Mouse (Mus musculus) neural tube, embryonic 12.5 days (tissue): ENCODE measurements around the gene Kif14. TPM values are rescaled to one million over a fixed set of nuclear protein-coding genes. Genes with fewer than 3 reads are reported as not detected.

Experiments
- ATAC-seq: fragments of 200-750 bp; cut with Nextera tagmentation; 2 replicates; pipeline ENCODE4 v1.8.0; 2017; ENCODE audit warnings: low read depth, mild to moderate bottlenecking, moderate TSS enrichment, moderate library complexity; ENCODE audit not compliant: low FRiP score
- H3K27ac ChIP-seq: fragments of 300-500 bp; sonication (generic); 2 replicates; pipeline ENCODE4 v1.5.1; 2016
- H3K27me3 ChIP-seq: fragments of 300-500 bp; sonication (generic); replicated peaks from 2 replicates; pipeline ENCODE4 v1.6.1; 2016; ENCODE audit warnings: mild to moderate bottlenecking
- H3K36me3 ChIP-seq: fragments of 300-500 bp; sonication (generic); 2 replicates; pipeline ENCODE4 v1.6.1; 2016; ENCODE audit warnings: mild to moderate bottlenecking
- H3K4me1 ChIP-seq: fragments of 300-500 bp; sonication (generic); 2 replicates; pipeline ENCODE4 v1.6.1; 2016
- H3K4me2 ChIP-seq: fragments of 300-500 bp; sonication (generic); replicated peaks from 2 replicates; pipeline ENCODE4 v1.6.1; 2016; ENCODE audit warnings: mild to moderate bottlenecking
- H3K4me3 ChIP-seq: fragments of 300-500 bp; sonication (generic); 2 replicates; pipeline ENCODE4 v1.5.1; 2016
- H3K9ac ChIP-seq: fragments of 300-500 bp; sonication (generic); 2 replicates; pipeline ENCODE4 v1.6.1; 2016; ENCODE audit warnings: mild to moderate bottlenecking
- H3K9me3 ChIP-seq: fragments of 300-500 bp; sonication (generic); 2 replicates; pipeline ENCODE4 v1.6.1; 2016; ENCODE audit warnings: mild to moderate bottlenecking
- WGBS: fragments of 180-500 bp; shearing (Covaris S2); methylation state at CpG from one replicate; pipeline ENCODE4 v1.1.7; 2016; 5-methylcytosine and 5-hydroxymethylcytosine counted together
- polyA plus RNA-seq: library from polyadenylated mRNA; unstranded; fragments of >200 nt; fragmentation: Nextera tagmentation; extraction: Ambion mirVana; gene quantifications from 2 replicates; pipeline ENCODE4 v1.2.1, GENCODE M21; 2016

The Kif14 gene
- polyA plus RNA-seq, 1 experiment from 2014 or later = 3.9 TPM

DNA sequence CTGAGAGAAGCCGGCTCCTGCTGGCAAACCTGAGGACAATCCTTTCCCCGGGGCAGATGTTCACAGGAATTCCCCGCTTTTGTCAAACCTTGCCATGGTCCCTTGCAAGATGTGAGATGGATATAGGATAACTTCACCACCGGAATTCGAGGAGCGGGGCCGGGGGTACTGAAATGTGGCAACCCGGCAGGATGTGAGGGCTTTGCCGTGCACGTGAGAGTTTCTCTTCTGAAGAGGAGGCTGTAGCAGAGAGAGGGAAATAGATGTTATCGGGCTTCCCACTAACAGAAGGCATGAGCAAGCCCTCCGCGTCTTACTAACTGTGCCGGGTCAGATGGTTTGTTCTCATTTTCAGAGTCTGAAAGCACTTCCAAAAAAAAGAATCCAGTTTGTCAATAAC, 113.2 kb downstream of the Kif14 start:
- peaks cover 11% of the 10 kb centered on the region for H3K4me1 ChIP-seq
- H3K4me2 ChIP-seq = no peak overlapping the region
- no peaks in the 10 kb centered on the region for H3K36me3 ChIP-seq
- H3K9ac ChIP-seq = no peak overlapping the region
- no peak overlapping the region for H3K4me3 ChIP-seq
- WGBS = 87% methylated on average over 14 of the region's 14 CpGs
- no peaks in the 10 kb centered on the region for H3K27me3 ChIP-seq
- H3K27ac ChIP-seq = no peak overlapping the region
- ATAC-seq = no peak
- H3K9me3 ChIP-seq = no peaks in the 10 kb centered on the region

GRCm38 (mm10) chr1:136580266-136580665, 114.1 kb downstream of the Kif14 start:
- Histone ChIP-seq H3K4me3 (no peak overlapping the region), H3K36me3 (no peaks in the 10 kb centered on the region), H3K27ac (no peak overlapping the region), H3K4me1 (peaks cover 11% of the 10 kb centered on the region), H3K27me3 (no peaks in the 10 kb centered on the region), H3K9me3 (no peaks in the 10 kb centered on the region), H3K9ac (no peak overlapping the region), H3K4me2 (no peak overlapping the region)
- no peak for ATAC-seq
- 93% methylated on average over 8 of the region's 8 CpGs for WGBS

Other genes starting within 250 kb of the Kif14 start
- gene Inava, start 232.1 kb upstream of the Kif14 start, polyA plus RNA-seq = 10.3 and 10.6 TPM in 2 replicates
- gene Gpr25, start 205.5 kb upstream of the Kif14 start, polyA plus RNA-seq = not detected in 2 replicates
- gene Camsap2, start 120.2 kb upstream of the Kif14 start, polyA plus RNA-seq = 32.2 and 37.9 TPM in 2 replicates
- gene Ddx59, start 51.1 kb upstream of the Kif14 start, polyA plus RNA-seq = 16.6 and 19.5 TPM in 2 replicates
- gene Zfp281, start 158.6 kb downstream of the Kif14 start, polyA plus RNA-seq = 33.8 and 35.2 TPM in 2 replicates